Mouse (Mus musculus) kidney, postnatal 0 days (tissue): Measurements from ENCODE around the gene Hsdl2. TPM values are rescaled to one million over a fixed set of nuclear protein-coding genes. Genes with fewer than 3 reads are reported as not detected.
A peak's percentile ranks its signal among the peaks of the same experiment; 100 is the strongest.

Experiments used
- ATAC-seq: fragments of 200-750 bp; cut with Nextera tagmentation; replicated peaks from 2 replicates; pipeline ENCODE4 v1.8.0; 2017; ENCODE audit warnings: low read depth, moderate number of reproducible peaks, moderate TSS enrichment, moderate library complexity; ENCODE audit not compliant: low FRiP score
- DNase-seq: peaks from one replicate; pipeline ENCODE4 v3.0.0-alpha.2; 2016; ENCODE audit warnings: low spot score
- H3K27ac ChIP-seq: fragments of 300-500 bp; sonication (generic); 2 replicates; pipeline ENCODE4 v1.5.1; 2014; ENCODE audit warnings: mild to moderate bottlenecking
- H3K27me3 ChIP-seq: fragments of 300-500 bp; sonication (generic); 2 replicates; pipeline ENCODE4 v1.6.1; 2014; ENCODE audit warnings: low read length, mixed read lengths; ENCODE audit not compliant: insufficient read depth
- H3K36me3 ChIP-seq: fragments of 300-500 bp; sonication (generic); 2 replicates; pipeline ENCODE4 v1.6.1; 2014; ENCODE audit warnings: low read length, mixed read lengths; ENCODE audit not compliant: insufficient read depth
- H3K4me1 ChIP-seq: fragments of 300-500 bp; sonication (generic); replicated peaks from 2 replicates; pipeline ENCODE4 v1.6.1; 2014; ENCODE audit warnings: antibody characterized with exemption, low read length, mixed read lengths; ENCODE audit not compliant: insufficient read depth
- H3K4me2 ChIP-seq: fragments of 300-500 bp; sonication (generic); 2 replicates; pipeline ENCODE4 v1.6.1; 2014; ENCODE audit warnings: mild to moderate bottlenecking, low read length, moderate library complexity, mixed read lengths
- H3K4me3 ChIP-seq: fragments of 300-500 bp; sonication (generic); replicated peaks from 2 replicates; pipeline ENCODE4 v1.5.1; 2014; ENCODE audit warnings: low read depth, low read length
- H3K9ac ChIP-seq: fragments of 300-500 bp; sonication (generic); 2 replicates; pipeline ENCODE4 v1.6.1; 2014; ENCODE audit warnings: low read depth, low read length
- H3K9me3 ChIP-seq: fragments of 300-500 bp; sonication (generic); replicated peaks from 2 replicates; pipeline ENCODE4 v1.6.1; 2016; ENCODE audit warnings: low read length, inconsistent platforms, mixed read lengths
- CTCF ChIP-seq: IDR thresholded peaks from 2 replicates; pipeline ENCODE4 v1.5.1; 2016; ENCODE audit warnings: antibody characterized with exemption, low read depth, mild to moderate bottlenecking, moderate library complexity
- WGBS: fragments of 180-500 bp; shearing (Covaris S2); extraction: QIAGEN DNeasy Blood & Tissue Kit; methylation state at CpG from one replicate; pipeline ENCODE4 v1.1.7; 2014; 5-methylcytosine and 5-hydroxymethylcytosine counted together
- polyA plus RNA-seq: library from polyadenylated mRNA; unstranded; fragments of >200 nt; fragmentation: Nextera tagmentation; extraction: Ambion mirVana; gene quantifications from 2 replicates; pipeline ENCODE4 v1.2.1, GENCODE M21; 2015

Hsdl2 gene
- polyA plus RNA-seq, 1 experiment from 2014 or later: 40.4 TPM

DNA sequence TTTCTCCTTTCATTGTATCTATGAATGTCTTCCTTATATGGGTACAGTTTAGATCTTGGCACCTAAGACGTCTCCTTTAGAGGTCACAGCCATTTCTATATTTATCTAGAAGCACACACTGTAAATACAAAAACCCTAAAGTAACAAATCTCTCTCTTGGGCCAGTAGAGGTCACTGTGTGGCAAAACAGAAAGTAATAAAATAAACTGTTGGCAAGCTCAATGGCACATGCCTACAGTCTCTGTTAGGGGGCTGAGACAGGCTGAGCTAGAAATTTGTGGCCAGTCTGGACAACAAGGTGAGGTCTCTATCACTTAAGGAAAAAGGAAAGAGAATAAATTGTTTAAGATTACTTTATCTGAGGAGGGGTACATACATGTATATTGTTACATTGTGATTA lies 33.6 kb downstream of the Hsdl2 start:
- 28% methylated on average over 1 of the region's 1 CpGs for WGBS
- 0 out of 2 replicates have a peak, but pooled peaks cover 7% of the 10 kb centered on the region for H3K36me3 ChIP-seq
- TF ChIP-seq CTCF: peak; percentile 73
- H3K4me3 ChIP-seq: no peak overlapping the region
- no peak overlapping the region for H3K9ac ChIP-seq
- no peaks in the 10 kb centered on the region for H3K9me3 ChIP-seq
- ATAC-seq: no peak
- H3K4me1 ChIP-seq: no peaks in the 10 kb centered on the region
- DNase-seq: peak; percentile 62
- H3K27ac ChIP-seq: no peak overlapping the region
- no peak overlapping the region for H3K4me2 ChIP-seq
- no peaks in the 10 kb centered on the region for H3K27me3 ChIP-seq

DNA sequence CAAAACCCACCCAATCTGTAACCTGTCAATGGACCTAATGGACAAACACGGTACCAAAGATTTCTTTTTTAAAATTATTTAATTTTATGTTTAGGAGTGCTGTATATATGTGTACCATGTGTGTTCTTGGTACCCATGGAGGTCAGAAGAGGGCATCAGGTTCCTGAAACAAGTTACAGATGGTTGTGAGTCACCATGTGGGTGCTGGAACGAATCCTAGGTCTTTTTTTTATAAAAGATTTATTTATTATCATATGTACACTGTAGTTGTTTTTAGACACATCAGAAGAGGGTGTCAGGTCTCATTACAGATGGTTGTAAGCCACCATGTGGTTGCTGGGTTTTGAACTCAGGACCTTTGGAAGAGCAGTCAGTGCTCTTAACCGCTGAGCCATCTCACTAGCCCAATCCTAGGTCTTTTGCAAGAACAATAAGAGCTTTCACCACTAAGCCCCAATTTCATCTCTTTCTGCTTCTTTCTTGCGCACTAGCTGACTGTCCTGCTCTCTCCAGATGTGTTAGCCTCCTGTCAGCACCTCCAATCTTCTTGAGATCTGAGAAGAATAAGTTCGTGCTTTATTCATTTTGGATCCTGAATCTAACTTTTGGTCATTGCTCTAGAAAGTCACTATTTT lies 38.4 kb downstream of the Hsdl2 start:
- Histone ChIP-seq H3K27me3 (no peaks in the 10 kb centered on the region), H3K4me2 (no peak overlapping the region), H3K4me3 (no peak overlapping the region), H3K4me1 (no peaks in the 10 kb centered on the region), H3K9ac (no peak overlapping the region), H3K36me3 (no peaks in the 10 kb centered on the region), H3K9me3 (no peaks in the 10 kb centered on the region), H3K27ac (no peak overlapping the region)
- no peak for ATAC-seq
- DNase-seq: no peak
- WGBS: 86% methylated on average over 5 of the region's 5 CpGs
- TF ChIP-seq CTCF: no peak

DNA sequence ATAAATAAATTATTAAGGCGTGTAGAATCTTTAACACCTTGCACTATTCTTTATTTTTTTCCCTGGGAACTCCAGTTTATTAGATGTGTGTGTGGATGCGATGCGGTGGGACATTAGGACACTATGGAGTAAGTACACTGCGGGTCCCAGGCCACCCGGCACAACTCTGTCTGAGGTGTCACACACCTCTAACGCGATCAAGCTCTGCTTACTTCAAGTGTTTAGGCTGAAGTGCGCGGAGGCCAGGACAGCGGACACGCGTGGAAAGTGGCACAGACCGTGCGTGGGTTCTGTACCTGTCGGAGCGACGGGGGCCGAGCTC lies 44.3 kb downstream of the Hsdl2 start:
- H3K4me3 ChIP-seq: peak overlapping the region; percentile 93
- WGBS: under 1% methylated on average over 18 of the region's 18 CpGs
- no peaks in the 10 kb centered on the region for H3K9me3 ChIP-seq

DNA sequence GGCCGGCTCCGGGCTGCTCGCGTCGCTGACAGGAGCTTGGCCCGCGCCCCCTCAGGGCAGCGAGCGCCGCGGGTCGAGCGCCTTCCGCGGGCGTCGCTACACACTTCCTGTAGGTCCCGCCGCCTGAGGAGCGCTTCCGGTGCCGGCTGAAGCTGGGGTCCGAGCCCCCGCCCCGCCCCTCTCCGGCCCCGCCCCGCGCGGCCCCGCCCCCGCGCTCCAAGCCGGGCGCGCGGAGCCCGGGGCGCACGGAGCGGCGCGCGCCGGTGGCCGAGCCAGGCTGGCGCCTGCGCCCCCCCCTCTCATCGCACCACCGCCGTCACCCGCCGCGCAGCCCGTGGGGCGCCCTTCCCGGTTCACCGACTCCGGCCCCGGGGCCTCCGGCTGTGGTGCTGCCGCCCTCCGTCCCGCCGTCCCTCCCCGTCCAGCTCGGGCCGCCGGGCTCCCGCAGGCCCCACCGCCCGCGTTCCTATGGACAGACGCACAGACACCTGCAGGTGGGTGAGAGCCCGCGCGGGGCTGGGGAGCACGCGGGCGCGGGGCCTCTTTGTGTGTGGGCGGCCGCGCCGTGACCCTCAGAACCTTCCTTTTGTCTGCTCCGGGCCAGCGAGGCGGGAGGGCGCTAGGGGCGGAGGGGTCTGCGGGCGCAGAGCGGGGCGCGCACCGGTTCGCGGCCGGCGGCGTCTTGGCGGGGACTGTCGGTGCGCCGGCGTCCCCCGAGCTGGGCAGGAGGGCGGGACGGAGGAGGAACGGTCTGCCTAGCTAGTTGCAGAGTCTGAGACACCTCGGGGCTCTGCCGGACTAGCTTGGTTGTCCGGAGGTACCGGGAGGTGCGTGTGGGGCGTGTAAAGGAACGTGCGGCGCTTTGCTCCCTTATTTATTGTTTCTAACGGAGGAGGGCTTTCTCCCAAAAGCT lies 44.9 kb downstream of the Hsdl2 start, which contains the start of gene E130308A19Rik:
TSS of gene E130308A19Rik (plus strand) at position 214 of the 913 bp plus-strand sequence.
- peak within 1 kb of the TSS; percentile 93 for H3K4me3 ChIP-seq

More for the DNA sequence above, 44.3 kb downstream of the Hsdl2 start:
- DNase-seq: no peak
- no peak for TF ChIP-seq CTCF
- ATAC-seq: peak; percentile 57; the same call in 1 of the 2 replicates
- H3K27me3 ChIP-seq: no peaks in the 10 kb centered on the region
- H3K4me1 ChIP-seq: no peaks in the 10 kb centered on the region
- peak overlapping the region; percentile 91 for H3K27ac ChIP-seq
- peak overlapping the region; percentile 87 for H3K9ac ChIP-seq
- H3K36me3 ChIP-seq: no peaks in the 10 kb centered on the region
- H3K4me2 ChIP-seq: peak overlapping the region; percentile 76

DNA sequence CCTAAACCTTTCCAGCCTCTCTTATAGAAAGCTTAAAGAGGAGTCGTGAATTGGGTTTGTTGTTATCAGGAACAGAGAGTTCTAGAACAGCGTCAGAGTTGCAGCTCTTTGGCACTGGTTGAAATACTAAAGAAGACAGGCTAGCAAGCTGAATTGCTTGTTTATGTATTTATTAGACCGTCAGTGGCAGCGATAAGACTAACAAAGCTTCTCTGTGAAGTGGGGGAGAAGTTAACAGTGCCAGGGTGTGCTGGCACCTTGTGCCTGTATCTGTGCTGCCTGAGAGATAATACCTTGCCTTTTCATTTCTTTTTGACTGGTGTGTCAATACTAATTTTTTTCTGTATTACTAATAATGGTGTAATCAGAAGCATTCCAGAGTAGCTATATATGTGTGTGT lies 46.9 kb downstream of the Hsdl2 start:
- Histone ChIP-seq H3K27ac (no peak overlapping the region), H3K4me1 (no peaks in the 10 kb centered on the region), H3K4me3 (no peak overlapping the region), H3K9me3 (no peaks in the 10 kb centered on the region), H3K27me3 (no peaks in the 10 kb centered on the region), H3K9ac (no peak overlapping the region), H3K36me3 (no peaks in the 10 kb centered on the region), H3K4me2 (no peak overlapping the region)
- no peak for TF ChIP-seq CTCF
- ATAC-seq (no peak), DNase-seq (no peak)
- 63% methylated on average over 4 of the region's 4 CpGs for WGBS

More for the DNA sequence above, 44.9 kb downstream of the Hsdl2 start, which contains the start of gene E130308A19Rik:
- peak; percentile 93 for ATAC-seq
- Histone ChIP-seq H3K4me2 (peak within 1 kb of the TSS; percentile 76), H3K36me3 (no peaks in the 10 kb centered on the region), H3K27me3 (no peaks in the 10 kb centered on the region), H3K9me3 (no peaks in the 10 kb centered on the region), H3K27ac (peak within 1 kb of the TSS; percentile 91), H3K4me1 (no peaks in the 10 kb centered on the region), H3K9ac (peak within 1 kb of the TSS; percentile 87)
- under 1% methylated on average over 87 of the region's 120 CpGs for WGBS
- DNase-seq: peak; percentile 82
- peak; percentile 17; the same call in 1 of the 2 replicates for TF ChIP-seq CTCF

DNA sequence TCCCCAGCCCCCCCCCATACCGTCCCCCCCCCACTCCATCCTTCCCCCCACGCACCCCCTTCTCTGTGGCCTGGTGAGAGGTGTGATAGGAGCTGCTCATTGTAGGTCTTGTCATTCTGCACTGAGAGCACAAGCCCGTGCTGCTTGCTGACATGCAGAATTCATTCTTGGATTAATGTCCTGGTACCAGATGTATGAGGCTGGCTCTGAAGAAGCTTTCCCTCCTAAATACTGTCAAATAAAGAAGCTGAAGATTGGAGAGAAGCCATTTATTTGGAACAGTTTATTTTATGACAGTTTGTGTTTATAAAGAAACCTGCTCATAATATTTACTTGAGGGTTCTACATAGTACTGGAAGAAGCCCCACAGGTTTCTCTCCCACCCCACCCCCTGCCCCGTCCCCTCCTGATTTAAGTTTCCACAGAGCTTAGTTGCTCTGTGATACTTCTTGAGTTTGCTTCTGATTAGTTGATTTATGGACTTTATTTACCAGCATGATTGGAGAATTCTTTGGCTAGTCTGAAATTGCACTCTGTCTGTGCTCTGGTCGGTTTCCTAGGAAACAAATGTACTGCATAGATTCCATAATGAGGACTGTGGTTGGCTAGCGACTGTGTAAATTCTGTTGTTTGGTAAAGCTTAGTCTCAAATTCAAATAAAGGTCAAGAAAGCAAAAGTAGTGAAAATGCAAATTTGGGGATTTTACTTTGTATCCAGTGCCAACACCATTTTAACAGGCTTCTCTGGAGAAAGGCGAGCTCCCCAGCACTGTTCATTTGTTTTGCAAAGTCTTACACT lies 47.9 kb downstream of the Hsdl2 start:
- 37% methylated on average over 7 of the region's 7 CpGs for WGBS
- no peak for TF ChIP-seq CTCF
- H3K9me3 ChIP-seq: no peaks in the 10 kb centered on the region
- no peaks in the 10 kb centered on the region for H3K4me1 ChIP-seq
- no peak for ATAC-seq
- no peak overlapping the region for H3K4me2 ChIP-seq
- no peaks in the 10 kb centered on the region for H3K27me3 ChIP-seq
- H3K4me3 ChIP-seq: no peak overlapping the region
- H3K36me3 ChIP-seq: no peaks in the 10 kb centered on the region
- H3K27ac ChIP-seq: no peak overlapping the region
- DNase-seq: no peak
- no peak overlapping the region for H3K9ac ChIP-seq
